13 mouse cellular contexts compared by ENCODE assay signal in the genomic region with DNA sequence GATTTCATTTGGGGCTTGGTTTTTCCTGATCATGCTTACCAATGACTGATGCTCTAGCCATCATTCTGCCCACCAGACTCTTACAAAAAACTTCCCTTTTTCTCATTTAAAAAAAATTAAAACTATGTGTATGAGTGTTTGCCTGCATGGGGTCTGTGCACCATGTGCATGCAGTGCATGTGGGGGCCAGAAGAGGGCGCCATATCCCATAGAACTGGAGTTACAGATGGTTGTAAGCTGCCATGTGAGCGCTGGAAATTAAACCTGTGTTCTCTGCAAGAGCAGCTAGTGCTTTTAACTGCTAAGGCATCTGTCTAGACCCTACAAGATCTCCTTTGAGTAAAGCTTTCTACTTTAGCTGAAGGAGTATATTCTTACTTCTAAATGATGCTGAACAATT.
DNase-seq lines count a peak whose midpoint lies in the region; ATAC-seq and TF ChIP-seq lines count a peak whose summit lies in the region.
"Had no signal": no experiment of that assay in that cellular context is flagged by ENCODE, and none has a peak within 500 bp of the region (broad histone marks: within the 10 kb centered on the region; RNA-seq: fewer than 3 reads in every experiment).

No protein-coding gene starts in this region.

- H3K27ac ChIP-seq in heart, postnatal 0 days (ENCODE audit: low read depth) = no peak overlapping the region
- no peak overlapping the region for H3K27ac ChIP-seq in heart, embryonic 10.5 days
- no peak overlapping the region for H3K27ac ChIP-seq in lung, embryonic 14.5 days (ENCODE audit: low read depth)
- H3K27ac ChIP-seq in MEL (ENCODE audit: control insufficient read depth, low read depth, low read length) = no peak overlapping the region
- H3K27ac ChIP-seq in small intestine, adult 2 months (ENCODE audit: insufficient read depth, low read depth, low read length) = no peak overlapping the region
- H3K27ac ChIP-seq: forebrain, embryonic 15.5 days; heart, embryonic 15.5 days; hindbrain, embryonic 15.5 days; stomach, embryonic 15.5 days had no signal

- ATAC-seq in heart, postnatal 0 days (ENCODE audit: insufficient read depth, low read depth) = no peak
- no peak for ATAC-seq in lung, embryonic 14.5 days (ENCODE audit: insufficient read depth)
- ATAC-seq: forebrain, embryonic 15.5 days had no signal

- no peaks in the 10 kb centered on the region for H3K27me3 ChIP-seq in heart, postnatal 0 days (ENCODE audit: control insufficient read depth, insufficient read depth, low read length)
- no peaks in the 10 kb centered on the region for H3K27me3 ChIP-seq in heart, embryonic 10.5 days (ENCODE audit: insufficient read depth, poor library complexity, severe bottlenecking)
- H3K27me3 ChIP-seq in lung, embryonic 14.5 days (ENCODE audit: insufficient read depth, low read length) = no peaks in the 10 kb centered on the region
- H3K27me3 ChIP-seq in MEL (ENCODE audit: control insufficient read depth in 1 of 2, insufficient read depth in 2 of 2, low read length in 2 of 2) = no peaks in the 10 kb centered on the region
- H3K27me3 ChIP-seq in small intestine, adult 2 months (ENCODE audit: control insufficient read depth, insufficient read depth, low read length) = no peaks in the 10 kb centered on the region
- H3K27me3 ChIP-seq: forebrain, embryonic 15.5 days; heart, embryonic 15.5 days; hindbrain, embryonic 15.5 days; stomach, embryonic 15.5 days had no signal

- peak; percentile 19 for TF ChIP-seq RAD21 in MEL (IDR thresholded peaks at IDR 0.05; ENCODE audit: low read depth, low read length)

- no peak overlapping the region for H3K4me3 ChIP-seq in heart, postnatal 0 days (ENCODE audit: low read depth, low read length)
- no peak overlapping the region for H3K4me3 ChIP-seq in heart, embryonic 10.5 days
- no peak overlapping the region for H3K4me3 ChIP-seq in lung, embryonic 14.5 days (ENCODE audit: low read depth, low read length)
- H3K4me3 ChIP-seq in MEL (ENCODE audit: control insufficient read depth in 1 of 2, insufficient read depth in 1 of 2, low read depth in 2 of 2, low read length in 2 of 2) = no peak overlapping the region
- no peak overlapping the region for H3K4me3 ChIP-seq in small intestine, adult 2 months (ENCODE audit: low read depth, low read length)
- H3K4me3 ChIP-seq: forebrain, embryonic 15.5 days; heart, embryonic 15.5 days; hindbrain, embryonic 15.5 days; stomach, embryonic 15.5 days had no signal

- no peaks in the 10 kb centered on the region for H3K79me2 ChIP-seq in MEL (ENCODE audit: control insufficient read depth, insufficient read depth, low read length, poor library complexity)

- 0 out of 2 replicates have a peak, but pooled peaks have one; percentile 10 for TF ChIP-seq CTCF in heart, postnatal 0 days (IDR thresholded peaks at IDR 0.05; ENCODE audit: low read depth)
- peak; percentile 19; the same call in 1 of the 2 replicates for TF ChIP-seq CTCF in lung, embryonic 14.5 days (IDR thresholded peaks at IDR 0.05; ENCODE audit: low read depth)
- TF ChIP-seq CTCF in MEL (IDR thresholded peaks at IDR 0.05 in 2 of 3, conservative IDR thresholded peaks at IDR 0.05 in 1 of 3; ENCODE audit: control insufficient read depth in 1 of 3, insufficient read depth in 1 of 3, low read depth in 2 of 3, low read length in 3 of 3, poor library complexity in 1 of 3, severe bottlenecking in 1 of 3) = peak; percentile 35 to 45 (median 36)
- TF ChIP-seq CTCF in small intestine, adult 2 months (IDR thresholded peaks at IDR 0.05; ENCODE audit: extremely low read depth, insufficient read length, insufficient replicate concordance, low read depth, low read length) = peak; percentile 29; the same call in 1 of the 2 replicates

- no peak overlapping the region for H3K9ac ChIP-seq in heart, postnatal 0 days (replicated peaks; ENCODE audit: low read depth, low read length)
- no peak overlapping the region for H3K9ac ChIP-seq in lung, embryonic 14.5 days
- H3K9ac ChIP-seq in MEL (ENCODE audit: control insufficient read depth, low read depth, low read length, poor library complexity, severe bottlenecking) = no peak overlapping the region
- H3K9ac ChIP-seq: forebrain, embryonic 15.5 days; heart, embryonic 15.5 days; hindbrain, embryonic 15.5 days; stomach, embryonic 15.5 days had no signal

- no peak for TF ChIP-seq POLR2A in MEL (IDR thresholded peaks at IDR 0.05; ENCODE audit: control insufficient read depth in 1 of 2, insufficient read depth in 1 of 2, low read depth in 1 of 2, low read length in 2 of 2, poor library complexity in 1 of 2)
- no peak for TF ChIP-seq POLR2A in small intestine, adult 2 months (IDR thresholded peaks at IDR 0.05; ENCODE audit: low read depth, low read length)

- no peaks in the 10 kb centered on the region for H3K9me3 ChIP-seq in heart, postnatal 0 days (replicated peaks; ENCODE audit: control insufficient read depth, low read length)
- H3K9me3 ChIP-seq in heart, embryonic 10.5 days = peaks cover 3% of the 10 kb centered on the region; the same call in 1 of the 2 replicates
- 0 out of 2 replicates have a peak, but pooled peaks cover 3% of the 10 kb centered on the region for H3K9me3 ChIP-seq in lung, embryonic 14.5 days (ENCODE audit: low read depth, low read length)
- no peaks in the 10 kb centered on the region for H3K9me3 ChIP-seq in MEL (replicated peaks; ENCODE audit: insufficient read depth, low read length)
- H3K9me3 ChIP-seq: forebrain, embryonic 15.5 days; heart, embryonic 15.5 days; hindbrain, embryonic 15.5 days; stomach, embryonic 15.5 days had no signal

- no peaks in the 10 kb centered on the region for H3K36me3 ChIP-seq in heart, postnatal 0 days (replicated peaks; ENCODE audit: control insufficient read depth, insufficient read depth, low read length)
- H3K36me3 ChIP-seq in heart, embryonic 10.5 days = peaks cover 5% of the 10 kb centered on the region
- H3K36me3 ChIP-seq in lung, embryonic 14.5 days (ENCODE audit: insufficient read depth) = no peaks in the 10 kb centered on the region
- H3K36me3 ChIP-seq in MEL (ENCODE audit: control insufficient read depth in 1 of 2, insufficient read depth in 2 of 2, low read length in 2 of 2) = no peaks in the 10 kb centered on the region
- H3K36me3 ChIP-seq in small intestine, adult 2 months (ENCODE audit: control insufficient read depth, insufficient read depth, low read length) = no peaks in the 10 kb centered on the region
- H3K36me3 ChIP-seq: forebrain, embryonic 15.5 days; hindbrain, embryonic 15.5 days; stomach, embryonic 15.5 days had no signal

- 83% methylated on average over 2 of the region's 2 CpGs for WGBS in heart, postnatal 0 days
- 76% methylated on average over 2 of the region's 2 CpGs for WGBS in heart, embryonic 10.5 days
- 71% methylated on average over 2 of the region's 2 CpGs for WGBS in lung, embryonic 14.5 days
- WGBS in small intestine, adult 2 months = 81% methylated on average over 2 of the region's 2 CpGs

- H3K4me2 ChIP-seq in heart, postnatal 0 days (ENCODE audit: low read depth, low read length) = no peak overlapping the region
- H3K4me2 ChIP-seq in lung, embryonic 14.5 days = no peak overlapping the region
- H3K4me2 ChIP-seq: forebrain, embryonic 15.5 days; heart, embryonic 15.5 days; hindbrain, embryonic 15.5 days; stomach, embryonic 15.5 days had no signal

- H3K4me1 ChIP-seq in heart, postnatal 0 days (ENCODE audit: control insufficient read depth, insufficient read depth) = peaks cover 26% of the 10 kb centered on the region
- peaks cover 9% of the 10 kb centered on the region; the same call in 1 of the 2 replicates for H3K4me1 ChIP-seq in heart, embryonic 10.5 days
- H3K4me1 ChIP-seq in lung, embryonic 14.5 days (ENCODE audit: insufficient read depth) = no peaks in the 10 kb centered on the region
- H3K4me1 ChIP-seq in MEL (ENCODE audit: control insufficient read depth in 1 of 2, insufficient read depth in 2 of 2, low read length in 2 of 2) = no peaks in the 10 kb centered on the region
- H3K4me1 ChIP-seq in small intestine, adult 2 months (ENCODE audit: control insufficient read depth, insufficient read depth, insufficient read length, low read length) = no peaks in the 10 kb centered on the region
- H3K4me1 ChIP-seq: forebrain, embryonic 15.5 days; hindbrain, embryonic 15.5 days; stomach, embryonic 15.5 days had no signal

- no peak for TF ChIP-seq EP300 in heart, postnatal 0 days (IDR thresholded peaks at IDR 0.05; ENCODE audit: low read depth)
- no peak for TF ChIP-seq EP300 in MEL (IDR thresholded peaks at IDR 0.05; ENCODE audit: low read depth in 1 of 2, low read length in 2 of 2)

- no peak for DNase-seq in heart, postnatal 0 days (ENCODE audit: low spot score)
- no peak for DNase-seq in heart, embryonic 10.5 days (ENCODE audit: low spot score)
- no peak for DNase-seq in lung, embryonic 14.5 days
- DNase-seq in lung, postnatal 10 days = no peak
- DNase-seq in MEL (ENCODE audit: low read depth, low spot score) = peak; percentile 14
- DNase-seq in embryo, embryonic 11 days = no peak
- DNase-seq: cerebellum, adult 8-10 months; lung, adult 2 months had no signal

TF ChIP-seq in MEL, 35 proteins besides CTCF, POLR2A, EP300 and RAD21:
- TF ChIP-seq ZMIZ1 (IDR thresholded peaks at IDR 0.05; ENCODE audit: low read depth, low read length) = no peak
- no peak for TF ChIP-seq POLR2AphosphoS2 (IDR thresholded peaks at IDR 0.05; ENCODE audit: low read length)
- TF ChIP-seq E2F4 (IDR thresholded peaks at IDR 0.05; ENCODE audit: borderline replicate concordance, low read depth, low read length) = no peak
- TF ChIP-seq CHD1 (IDR thresholded peaks at IDR 0.05; ENCODE audit: low read depth, low read length) = no peak
- no peak for TF ChIP-seq MAZ (IDR thresholded peaks at IDR 0.05; ENCODE audit: low read depth, low read length)
- no peak for TF ChIP-seq NELFE (IDR thresholded peaks at IDR 0.05; ENCODE audit: low read depth, low read length)
- no peak for TF ChIP-seq ELF1 (IDR thresholded peaks at IDR 0.05; ENCODE audit: low read depth, low read length)
- no peak for TF ChIP-seq USF1 (IDR thresholded peaks at IDR 0.05; ENCODE audit: low read depth, low read length)
- TF ChIP-seq JUND (IDR thresholded peaks at IDR 0.05; ENCODE audit: low read depth, low read length) = no peak
- TF ChIP-seq ETS1 (IDR thresholded peaks at IDR 0.05; ENCODE audit: low read depth, low read length) = no peak
- no peak for TF ChIP-seq CHD2 (IDR thresholded peaks at IDR 0.05; ENCODE audit: low read length)
- no peak for TF ChIP-seq USF2 (IDR thresholded peaks at IDR 0.05; ENCODE audit: borderline replicate concordance in 1 of 2, insufficient read depth in 1 of 2, low read depth in 1 of 2, low read length in 2 of 2)
- TF ChIP-seq NRF1 (IDR thresholded peaks at IDR 0.05; ENCODE audit: insufficient read depth, low read depth, low read length, poor library complexity, severe bottlenecking) = no peak
- TF ChIP-seq MYC (IDR thresholded peaks at IDR 0.05; ENCODE audit: low read depth, low read length) = no peak
- TF ChIP-seq MYB (IDR thresholded peaks at IDR 0.05; ENCODE audit: low read depth, low read length) = no peak
- no peak for TF ChIP-seq TBP (IDR thresholded peaks at IDR 0.05; ENCODE audit: low read depth, low read length)
- TF ChIP-seq SIN3A (IDR thresholded peaks at IDR 0.05; ENCODE audit: low read length) = no peak
